Mouse (Mus musculus) cerebellum, adult 8-10 months (tissue): ENCODE results near the gene Ano4.

ENCODE experiments used
- DNase-seq: peaks from one replicate; pipeline ENCODE4 v3.0.0; 2022

Ano4 gene

DNA sequence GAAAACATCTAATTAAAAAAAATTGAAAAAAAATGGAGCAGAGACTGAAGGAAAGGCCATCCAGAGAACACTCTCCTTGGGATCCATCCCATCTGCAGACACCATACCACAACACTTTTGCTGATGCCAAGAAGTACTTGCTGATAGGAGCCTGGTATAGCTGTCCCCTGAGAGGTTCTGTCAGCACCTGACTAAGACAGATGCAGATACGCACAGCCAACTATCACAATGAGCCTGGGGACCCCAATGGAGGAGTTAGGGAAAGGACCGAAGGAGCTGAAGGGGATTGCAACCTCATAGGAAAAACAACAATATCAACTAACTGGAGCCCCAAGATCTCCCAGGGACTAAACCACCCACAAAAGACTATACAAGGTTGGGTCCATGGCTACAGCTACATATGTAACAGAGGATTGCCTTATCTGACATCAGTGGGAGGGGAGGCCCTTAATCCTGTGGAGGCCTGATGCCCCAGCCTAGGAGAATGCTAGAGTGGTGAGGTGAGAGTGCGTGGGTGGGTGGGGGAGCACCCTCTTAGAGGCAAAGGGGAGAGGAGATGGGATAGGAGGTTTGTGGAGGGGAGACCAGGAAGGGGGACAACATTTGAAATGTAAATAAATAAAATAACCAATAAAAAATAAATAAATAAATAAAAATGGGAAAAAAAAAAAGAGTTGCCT lies 71.4 kb downstream of the Ano4 start:
- no peak for DNase-seq

DNA sequence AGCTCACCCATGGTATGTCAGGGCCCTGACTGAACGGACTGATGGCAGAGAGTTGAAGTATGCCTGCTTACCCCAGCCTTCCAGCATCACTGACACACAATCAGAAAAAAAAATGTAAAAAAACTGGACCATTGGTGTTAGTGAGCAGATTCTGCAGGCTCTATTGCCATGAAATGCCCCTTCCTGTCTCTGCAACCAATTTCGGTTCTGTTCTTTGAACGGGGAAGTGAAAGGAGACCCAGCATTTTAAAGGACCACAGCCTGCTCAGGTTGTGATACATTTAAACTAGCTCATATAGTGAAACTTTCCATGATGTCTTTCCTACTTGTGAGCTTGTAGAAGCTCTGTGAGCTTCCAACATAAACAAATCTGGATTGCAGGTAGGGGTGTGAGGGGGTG lies 77.2 kb downstream of the Ano4 start:
- DNase-seq: no peak

DNA sequence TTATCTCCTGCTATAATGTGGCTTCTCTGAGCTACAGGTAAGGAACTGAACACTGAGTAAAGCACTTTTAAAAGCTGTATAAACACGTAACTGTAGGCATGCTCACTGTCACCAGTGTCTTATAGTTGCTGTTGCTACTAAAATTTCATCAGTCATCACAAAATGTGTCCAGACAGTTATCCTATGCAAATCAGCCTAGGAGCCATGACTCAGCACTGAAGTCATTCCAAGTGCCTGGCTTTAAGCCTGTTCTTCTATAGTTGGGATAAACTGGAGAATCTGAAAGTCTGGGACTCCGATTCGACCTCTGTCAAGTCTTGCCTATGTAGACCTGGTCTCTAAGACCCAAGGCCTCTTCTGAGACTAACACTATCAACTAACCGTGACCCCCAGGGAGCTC lies 81.2 kb downstream of the Ano4 start:
- no peak for DNase-seq

DNA sequence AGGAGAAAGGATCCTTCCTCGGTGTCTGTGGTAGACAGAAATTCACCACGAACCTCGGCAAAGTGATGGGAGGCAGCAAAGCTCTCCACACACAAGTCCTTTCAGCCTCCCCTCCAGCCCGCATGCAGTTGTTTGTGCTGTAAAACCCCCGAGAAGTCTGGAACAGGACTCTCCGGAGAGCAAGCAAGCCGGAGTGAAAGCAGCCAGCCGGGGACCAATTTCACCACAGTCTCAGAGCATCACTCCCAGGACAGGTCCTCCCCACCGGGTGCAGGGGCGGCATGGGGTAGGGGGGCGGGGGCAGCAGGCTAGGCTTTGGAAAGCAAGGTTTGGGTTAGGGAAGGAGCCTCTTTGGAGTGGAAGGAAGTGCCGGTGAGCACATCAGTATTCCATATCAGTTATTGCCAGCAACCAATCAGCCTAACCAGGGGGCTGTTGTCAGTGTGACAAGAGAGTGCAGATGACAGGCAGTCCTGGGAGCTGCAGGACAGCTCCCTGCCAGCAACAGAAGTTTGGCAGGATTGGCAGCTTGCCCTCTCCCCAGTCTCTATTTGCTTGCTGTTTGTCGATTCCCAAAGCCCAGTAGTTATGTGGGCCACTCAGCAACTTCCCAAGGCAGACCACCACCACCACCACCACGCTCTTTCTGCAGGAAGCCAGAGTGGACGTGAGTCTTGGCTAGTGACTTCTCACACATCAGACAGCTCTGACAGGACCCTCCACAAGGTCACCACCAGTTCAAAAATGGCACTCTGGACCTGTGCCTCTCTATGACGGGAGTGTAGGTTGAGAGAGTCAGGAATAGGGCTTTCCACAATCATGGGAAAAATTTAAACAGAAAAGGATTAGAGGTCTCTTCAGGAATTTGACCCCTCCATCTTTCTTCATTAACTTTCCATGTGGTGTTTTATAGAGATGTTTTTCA lies 86.8 kb downstream of the Ano4 start:
- no peak for DNase-seq

DNA sequence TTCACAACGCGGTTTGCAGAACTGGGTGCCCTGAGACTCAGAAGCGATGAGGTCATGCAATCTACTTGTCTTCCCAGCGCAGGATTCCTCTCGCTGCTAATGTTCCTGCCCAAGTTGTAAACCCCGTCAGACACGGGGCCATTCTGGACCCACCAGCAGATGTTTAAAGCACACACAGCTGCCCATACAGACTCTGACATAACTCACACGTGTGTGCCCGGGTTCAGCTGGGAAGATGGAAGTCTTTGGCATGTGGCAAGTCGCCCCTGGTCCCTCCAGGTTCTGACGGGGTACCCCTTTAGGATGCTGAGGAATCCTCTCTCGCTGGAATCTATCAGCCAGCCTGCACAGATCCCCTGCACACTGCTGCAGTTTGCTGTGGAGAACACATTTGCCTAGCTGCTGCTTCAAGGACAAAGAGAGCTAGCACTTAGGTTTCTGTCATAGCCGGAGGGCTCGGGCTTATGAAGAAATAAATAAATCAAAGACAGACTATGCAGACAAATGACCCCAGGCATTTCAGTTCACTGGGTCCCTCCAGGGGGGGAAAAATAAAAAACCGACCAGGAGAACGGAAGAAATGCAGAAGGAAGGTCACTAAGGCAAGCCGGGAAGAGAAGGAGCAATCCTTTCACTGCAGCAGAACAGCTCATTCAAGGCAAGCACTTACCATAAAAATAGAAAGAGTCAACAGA lies 87.7 kb downstream of the Ano4 start:
- no peak for DNase-seq

DNA sequence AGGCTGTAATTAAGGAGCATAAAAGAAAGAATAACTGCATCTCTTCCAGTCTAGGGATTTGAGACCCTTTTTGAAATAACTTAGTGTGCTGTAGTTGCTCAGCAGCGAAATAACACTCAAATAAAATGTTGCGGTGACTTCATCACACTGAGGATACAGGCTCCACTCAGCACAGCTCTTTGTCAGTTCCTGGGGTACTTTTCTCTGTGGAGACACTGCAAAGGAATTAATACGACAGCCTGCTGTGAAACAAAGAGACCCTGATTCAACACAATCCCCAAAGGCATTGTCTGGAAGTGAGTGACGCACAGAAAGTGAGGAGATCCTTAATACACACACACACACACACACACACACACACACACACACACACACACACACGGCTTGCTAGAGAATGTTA lies 89.8 kb downstream of the Ano4 start:
- DNase-seq: no peak

DNA sequence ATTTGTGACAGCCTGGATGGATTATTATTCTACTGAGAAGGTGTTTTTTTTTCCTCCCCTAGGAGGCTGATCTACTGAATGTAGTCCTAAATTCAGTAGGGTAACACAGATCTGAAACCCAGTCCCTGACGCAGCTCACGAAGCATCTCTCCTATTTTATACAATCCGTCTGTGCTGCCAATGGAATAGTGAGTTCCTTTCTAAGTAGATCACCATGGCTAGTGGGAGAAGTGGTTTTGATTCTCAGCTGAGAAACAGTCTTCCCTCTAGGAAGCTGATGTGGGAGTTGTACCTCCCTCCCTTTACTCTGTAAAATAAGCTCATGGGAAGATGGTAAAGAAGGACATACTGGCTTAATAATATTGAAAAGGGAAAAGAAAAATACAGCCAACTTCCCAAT lies 90.8 kb downstream of the Ano4 start:
- DNase-seq: no peak

DNA sequence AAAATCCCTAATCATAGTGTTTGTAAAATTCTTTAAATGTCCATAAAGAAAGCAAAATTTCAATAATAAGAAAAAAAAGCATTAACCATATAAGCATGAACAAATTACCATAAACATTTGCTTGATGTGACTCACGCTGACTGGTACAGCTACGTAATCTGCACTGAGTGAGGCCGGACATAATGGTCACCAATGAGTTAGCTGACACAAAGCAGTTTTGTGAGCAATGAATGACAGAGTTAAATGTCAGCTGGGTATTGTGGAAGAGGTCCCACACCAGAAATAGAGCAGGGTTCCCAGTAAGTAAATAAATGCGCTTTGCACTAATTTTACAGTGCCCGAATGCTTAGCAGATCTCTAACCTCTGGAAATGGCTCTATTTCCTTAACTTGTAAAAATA lies 91.9 kb downstream of the Ano4 start:
- no peak for DNase-seq

DNA sequence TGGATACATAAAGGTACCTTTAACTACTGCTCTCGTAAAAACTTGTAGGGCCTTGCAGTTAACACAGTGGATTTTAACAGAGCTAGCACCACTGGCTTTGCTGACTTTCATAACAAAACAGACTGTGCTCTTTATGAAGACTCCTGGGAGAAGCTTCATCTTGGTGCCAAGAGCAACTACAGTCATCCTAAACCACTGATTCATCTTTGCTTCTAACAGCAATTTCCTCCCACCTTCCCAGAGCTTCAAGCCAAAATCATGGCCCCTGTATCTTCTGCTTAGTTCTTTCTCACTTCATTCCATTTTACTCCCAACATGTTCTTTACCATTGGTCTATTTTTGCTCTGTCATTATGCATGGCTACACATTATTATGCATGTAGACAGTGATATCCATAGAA lies 100.8 kb downstream of the Ano4 start:
- DNase-seq: no peak

DNA sequence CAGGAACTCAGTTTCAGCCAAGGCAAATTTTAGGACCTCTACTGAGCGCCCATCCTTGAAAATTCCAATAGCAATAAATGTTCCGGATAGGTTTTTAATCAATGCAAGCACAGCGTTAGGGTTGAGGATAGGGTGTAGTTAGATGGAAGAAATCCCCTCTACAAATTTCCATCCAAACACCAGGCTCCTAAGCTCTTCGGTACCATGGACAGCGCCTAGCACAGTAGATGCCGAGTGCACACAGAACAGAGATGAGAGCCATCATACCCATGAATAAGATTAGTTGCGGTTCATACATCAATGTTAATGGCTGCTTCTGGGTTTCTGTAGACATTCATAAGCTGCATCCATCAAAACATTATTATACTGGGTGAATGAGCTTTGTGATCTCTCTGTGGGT lies 120.0 kb downstream of the Ano4 start:
- no peak for DNase-seq

DNA sequence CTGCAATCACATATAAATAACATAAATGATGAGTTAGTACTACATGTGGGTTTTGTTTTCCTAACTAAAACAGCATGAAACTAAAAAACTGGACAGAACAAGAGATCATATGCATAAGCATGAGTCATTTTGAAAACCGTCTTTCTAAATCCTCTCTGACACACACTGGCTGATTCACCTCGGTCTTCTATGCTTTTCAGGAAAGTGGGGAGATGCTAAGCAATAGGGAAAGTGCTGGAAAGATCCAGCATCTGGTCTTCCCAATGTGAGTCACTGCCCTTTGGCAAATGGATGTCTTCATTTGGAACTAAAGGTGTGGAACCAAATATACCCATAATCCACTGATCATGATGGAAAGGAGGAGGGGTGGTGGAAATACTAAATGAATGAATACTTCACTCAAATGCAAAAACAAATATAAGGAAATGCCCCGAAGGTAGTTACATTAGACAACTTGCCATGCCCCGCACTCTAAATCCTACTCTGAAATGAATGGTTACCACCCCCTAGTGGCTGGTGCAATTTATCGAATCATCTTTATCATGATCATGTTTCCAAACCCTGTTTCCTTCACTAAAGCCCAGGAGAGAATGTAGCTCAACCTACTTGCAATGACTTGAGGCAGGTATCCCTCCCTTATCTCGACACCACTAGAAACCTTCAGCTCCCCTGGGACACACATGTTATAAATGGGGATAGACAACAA lies 122.1 kb downstream of the Ano4 start:
- DNase-seq: no peak

DNA sequence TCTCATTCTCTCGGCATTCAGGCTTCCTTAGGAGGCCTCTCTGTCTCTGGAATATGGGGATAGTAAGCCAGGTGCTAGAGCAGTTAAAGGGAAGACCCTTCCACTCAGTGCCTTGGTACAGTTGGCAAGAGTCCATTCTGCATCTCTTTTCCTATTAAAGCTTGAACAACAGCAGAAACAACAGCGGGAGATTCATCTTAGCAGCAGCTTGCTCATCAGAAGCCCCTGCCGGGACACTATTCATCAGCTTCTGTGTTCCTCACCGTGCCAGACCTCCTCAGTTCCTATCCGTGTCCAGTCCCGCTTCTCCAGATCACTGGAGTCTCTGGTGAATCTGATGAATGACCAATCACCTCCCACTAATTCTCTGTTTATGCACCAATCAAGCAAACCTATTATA lies 128.5 kb downstream of the Ano4 start:
- DNase-seq: no peak

DNA sequence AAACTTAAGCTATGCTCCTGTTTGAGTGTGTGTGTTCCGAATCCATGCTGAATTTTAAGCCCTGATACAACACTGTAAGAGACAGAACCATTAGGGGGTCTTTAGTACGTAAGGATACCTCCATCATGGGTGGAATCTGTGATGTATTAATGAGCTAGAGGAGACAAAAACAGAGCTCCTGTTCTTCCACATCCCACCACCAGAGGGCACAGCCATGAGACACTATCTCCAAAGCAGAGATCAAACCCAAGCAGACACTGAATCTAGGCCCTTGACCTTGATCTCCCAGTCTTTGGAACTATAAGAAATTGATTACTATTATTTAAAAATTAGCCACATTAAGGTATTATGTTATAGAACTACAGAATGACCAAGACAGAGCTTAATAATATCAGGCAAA lies 138.7 kb downstream of the Ano4 start:
- DNase-seq: no peak

DNA sequence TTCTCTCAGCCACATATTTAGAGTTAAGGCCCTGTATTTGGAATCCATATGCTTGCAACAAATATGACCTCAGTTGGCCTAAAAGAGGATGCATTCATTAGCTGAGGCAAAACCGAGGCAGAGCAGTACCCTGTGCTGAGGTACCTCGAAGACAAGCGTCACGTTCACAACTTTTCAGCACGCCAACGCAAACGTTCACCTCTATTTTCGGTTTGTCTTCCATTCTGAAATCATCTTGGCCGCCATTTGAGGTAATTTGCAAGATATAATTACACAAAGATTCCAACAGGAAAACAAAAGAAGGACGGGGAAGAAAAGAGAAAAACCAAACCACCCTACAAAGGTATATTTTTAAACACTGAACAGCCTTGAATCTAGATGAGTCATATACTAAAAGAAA lies 148.1 kb downstream of the Ano4 start:
- DNase-seq: no peak

DNA sequence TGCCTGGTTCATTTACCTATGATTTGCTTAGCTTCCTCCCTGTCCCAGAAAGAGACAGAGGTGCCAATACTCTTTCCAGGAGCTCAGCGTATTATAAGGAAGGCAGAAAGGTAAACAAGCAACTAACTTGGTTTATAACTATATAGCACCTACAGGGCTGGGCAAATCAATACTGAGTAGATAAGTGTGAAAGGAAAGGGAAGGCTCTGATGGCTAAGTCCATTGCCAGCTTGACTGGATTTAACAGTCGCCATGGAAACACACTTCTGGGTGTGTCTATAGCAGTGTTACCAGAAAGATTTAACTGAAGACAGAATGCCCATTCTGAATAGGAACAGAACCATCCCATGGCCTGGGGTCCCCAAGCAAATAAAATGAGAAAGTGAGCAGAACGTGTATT lies 149.5 kb downstream of the Ano4 start:
- no peak for DNase-seq

DNA sequence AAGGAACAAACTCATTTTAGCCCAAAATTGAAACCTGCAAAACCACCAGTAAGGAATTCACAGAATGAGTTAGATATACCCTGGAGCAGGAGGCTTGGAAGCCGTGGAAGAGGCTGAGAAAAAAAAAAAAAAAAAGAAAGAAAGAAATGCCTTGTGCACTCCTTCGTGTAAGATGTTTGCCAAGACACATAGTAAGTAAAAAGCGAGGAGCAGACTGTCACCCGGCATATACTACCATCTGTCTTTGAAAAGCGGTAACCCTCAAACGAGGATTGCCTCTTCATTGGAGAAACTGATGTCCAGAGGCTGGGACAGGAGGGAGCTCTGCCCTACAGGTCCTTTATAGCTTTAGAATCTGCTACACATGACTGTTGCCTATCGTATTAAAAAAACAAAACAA lies 150.1 kb downstream of the Ano4 start:
- DNase-seq: no peak

DNA sequence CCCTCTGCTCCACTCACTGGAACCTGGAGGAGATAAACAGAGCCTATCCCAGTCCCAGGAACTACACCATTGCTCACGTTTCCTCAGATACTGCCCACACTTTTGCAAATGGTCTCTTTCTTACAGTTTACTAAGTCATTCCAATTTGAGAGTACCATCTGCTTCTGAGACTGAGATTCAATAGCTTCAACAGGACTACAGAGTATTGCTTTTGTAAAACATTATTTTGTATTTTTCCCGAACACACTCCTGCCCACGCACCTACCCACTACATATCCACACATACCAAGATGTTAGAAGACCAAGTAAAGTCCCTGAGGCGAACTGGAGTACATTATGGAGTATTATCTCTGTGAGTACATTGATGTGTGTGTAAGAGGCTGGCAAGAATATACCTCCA lies 166.6 kb downstream of the Ano4 start:
- DNase-seq: no peak

DNA sequence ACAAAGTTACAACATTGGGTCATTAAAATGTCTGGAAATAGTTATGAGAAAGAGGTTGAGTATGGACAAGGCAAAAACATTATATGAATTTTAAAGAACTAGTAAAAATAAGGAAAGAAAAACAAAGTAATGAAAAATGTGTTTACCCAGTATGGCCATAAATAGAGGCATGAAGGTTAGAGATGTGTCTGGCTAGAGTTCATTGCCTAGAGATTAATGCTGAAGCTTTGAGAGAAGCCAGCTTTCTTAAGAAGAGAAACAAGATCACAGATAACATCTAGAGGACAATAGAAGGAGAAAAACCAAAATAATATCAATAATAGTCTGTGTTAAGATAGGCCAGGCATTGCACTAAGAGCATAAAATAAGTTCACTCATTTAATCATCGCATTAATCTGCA lies 180.0 kb downstream of the Ano4 start:
- DNase-seq: no peak

DNA sequence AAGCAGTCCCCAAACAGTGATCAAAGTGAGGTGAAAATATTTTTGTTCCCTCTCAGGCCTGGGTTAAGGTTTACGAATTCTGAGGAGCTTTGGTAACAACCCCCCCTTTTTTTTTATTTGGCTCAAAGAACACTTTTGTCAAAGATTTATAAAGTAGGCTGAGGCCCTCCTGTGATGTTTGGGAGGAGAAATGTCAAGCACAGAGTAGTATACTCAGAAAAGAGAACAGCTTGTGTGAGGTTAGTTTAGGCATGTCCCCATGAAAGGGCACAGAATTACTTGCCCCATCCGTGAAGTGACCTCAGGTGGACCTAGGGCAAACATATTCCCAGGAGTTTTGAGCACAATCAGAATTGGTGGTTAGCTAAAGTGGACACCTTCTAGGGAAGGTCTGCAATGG lies 189.1 kb downstream of the Ano4 start:
- DNase-seq: no peak

DNA sequence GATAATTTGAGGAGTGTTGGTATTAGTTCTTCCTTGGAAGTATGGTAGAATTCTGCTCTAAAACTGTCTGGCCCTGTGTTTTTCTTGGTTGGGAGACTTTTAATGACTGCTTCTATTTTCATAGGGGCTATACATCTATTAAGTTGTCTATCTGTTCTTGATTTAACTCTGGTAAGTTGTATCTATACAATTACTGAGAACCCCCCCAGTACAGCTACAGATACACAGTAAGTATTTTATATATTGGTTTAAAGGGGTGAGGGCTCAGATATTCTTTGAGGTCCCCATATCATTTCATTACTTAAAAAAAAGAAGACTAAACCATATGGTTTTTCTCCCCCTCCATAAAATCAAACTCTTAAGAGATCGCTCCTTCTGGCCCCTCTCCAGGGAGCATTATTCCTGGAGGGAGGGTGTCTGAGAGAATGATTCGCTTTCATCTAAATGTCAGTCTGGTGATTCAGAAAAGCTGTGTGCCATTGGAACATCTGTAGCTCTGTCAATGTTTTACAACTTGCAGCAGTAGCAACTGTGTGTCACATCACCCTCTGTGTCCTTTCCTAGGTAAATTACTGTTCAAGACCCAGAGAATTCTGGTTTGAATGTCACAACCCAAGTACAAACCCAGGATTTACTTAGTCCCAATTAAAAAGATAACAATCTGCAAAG lies 189.6 kb downstream of the Ano4 start:
- DNase-seq: no peak

DNA sequence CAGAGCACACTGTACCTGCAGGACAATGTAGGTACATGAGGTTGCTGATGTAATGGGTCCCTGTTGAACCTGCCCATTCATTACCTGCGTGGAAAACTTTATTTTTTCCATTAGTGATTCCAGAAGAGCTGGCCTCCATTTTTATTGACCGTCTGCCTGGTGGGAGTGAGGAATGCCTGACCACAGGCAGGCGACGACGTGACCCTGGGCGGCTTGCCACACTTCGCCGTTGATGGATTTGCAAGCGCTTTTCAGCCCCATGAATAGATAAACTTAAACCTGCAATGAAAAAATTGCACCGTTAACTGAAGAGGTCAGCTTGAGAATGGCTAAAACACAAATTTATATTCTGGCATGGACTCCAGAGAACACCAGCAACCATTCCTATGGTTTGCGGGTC lies 195.4 kb downstream of the Ano4 start:
- DNase-seq: no peak

DNA sequence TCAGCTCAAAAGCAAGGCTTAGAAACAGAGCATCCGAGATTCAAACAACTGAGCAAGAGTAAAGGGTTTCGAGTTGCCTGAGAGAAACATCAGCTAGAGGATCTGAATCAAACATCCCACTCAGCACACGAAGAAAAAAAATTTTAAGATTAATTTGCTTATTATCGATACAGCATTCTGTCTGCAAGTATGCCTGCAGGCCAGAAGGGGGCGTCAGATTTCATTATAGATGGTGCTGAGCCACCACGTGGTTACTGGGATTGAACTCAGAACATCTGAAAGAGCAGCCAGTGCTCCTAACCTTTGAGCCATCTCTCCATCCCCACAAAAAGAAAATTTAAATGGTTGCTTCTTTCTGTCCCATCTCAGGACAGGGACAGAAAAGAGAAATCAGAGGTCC lies 223.2 kb downstream of the Ano4 start:
- DNase-seq: no peak

DNA sequence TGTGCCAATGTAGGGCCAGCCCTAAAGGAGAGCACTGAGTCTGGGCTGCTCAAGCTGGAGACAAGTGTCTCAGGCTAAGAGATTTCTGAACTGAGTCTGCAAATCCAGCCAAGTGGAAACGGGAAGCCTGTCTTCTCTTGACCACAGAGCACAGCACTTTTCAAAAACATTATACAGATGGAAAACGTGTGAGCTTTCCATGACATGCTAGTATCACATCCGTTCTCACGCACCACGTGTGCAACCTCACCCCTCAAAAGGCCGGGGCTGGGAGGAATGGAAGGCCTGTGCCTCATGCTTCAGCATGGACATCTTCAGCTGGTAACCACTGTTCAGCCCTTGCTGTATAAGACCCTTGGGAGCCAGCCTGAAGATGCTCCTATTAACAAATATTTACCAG lies 230.2 kb downstream of the Ano4 start:
- no peak for DNase-seq
